ENCODE assay signal across 23 mouse cellular contexts in the genomic region with DNA sequence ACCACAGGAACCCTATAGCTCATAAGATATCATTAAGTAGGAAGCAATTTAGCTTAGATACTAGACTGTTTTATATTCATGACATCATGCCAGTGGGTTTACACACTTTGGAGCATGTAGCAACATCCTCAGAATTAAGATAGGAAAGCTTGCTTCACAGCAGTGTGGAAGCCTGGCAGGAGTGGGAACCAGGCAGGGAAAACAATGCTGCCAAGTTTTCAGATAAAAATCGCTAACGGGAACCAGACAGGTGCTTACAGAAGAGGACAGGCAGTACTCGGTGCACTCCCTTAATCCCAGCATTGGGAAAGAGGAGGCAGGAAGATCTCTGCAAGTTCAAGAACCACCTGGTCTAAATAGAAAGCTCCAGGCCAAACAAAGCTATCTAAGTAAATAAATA. TPM values are rescaled to one million over a fixed set of nuclear protein-coding genes. Genes with fewer than 3 reads are reported as not detected.
DNase-seq lines count a peak whose midpoint lies in the region; ATAC-seq and TF ChIP-seq lines count a peak whose summit lies in the region.
"Had no signal": no experiment of that assay in that cellular context is flagged by ENCODE, and none has a peak within 500 bp of the region (broad histone marks: within the 10 kb centered on the region; RNA-seq: fewer than 3 reads in every experiment).

No protein-coding gene starts in this region.

- no peak overlapping the region for H3K9ac ChIP-seq in heart, adult 2 months (ENCODE audit: low read depth, low read length)
- H3K9ac ChIP-seq in limb, embryonic 11.5 days (ENCODE audit: low read length) = no peak overlapping the region

- H3K9me3 ChIP-seq in limb, embryonic 11.5 days (ENCODE audit: control insufficient read depth, low read length) = no peaks in the 10 kb centered on the region
- H3K9me3 ChIP-seq in limb, embryonic 10.5 days (replicated peaks) = no peaks in the 10 kb centered on the region
- H3K9me3 ChIP-seq: G1E had no signal

- H3K4me3 ChIP-seq in heart, adult 2 months = no peak overlapping the region
- no peak overlapping the region for H3K4me3 ChIP-seq in limb, embryonic 11.5 days (ENCODE audit: low read depth, low read length)
- no peak overlapping the region for H3K4me3 ChIP-seq in limb, embryonic 10.5 days
- no peak overlapping the region for H3K4me3 ChIP-seq in lung, adult 2 months (replicated peaks; ENCODE audit: extremely low read depth, low read depth, low read length)

- no peaks in the 10 kb centered on the region for H3K79me2 ChIP-seq in heart, adult 2 months (replicated peaks; ENCODE audit: control insufficient read depth, insufficient read depth, low read length)

- no peak overlapping the region for H3K27ac ChIP-seq in heart, adult 2 months
- no peak overlapping the region for H3K27ac ChIP-seq in limb, embryonic 11.5 days (replicated peaks; ENCODE audit: low read depth, low read length)
- no peak overlapping the region for H3K27ac ChIP-seq in limb, embryonic 10.5 days

- H3K36me3 ChIP-seq in heart, adult 2 months (ENCODE audit: control insufficient read depth, insufficient read depth, low read length) = no peaks in the 10 kb centered on the region
- H3K36me3 ChIP-seq in limb, embryonic 11.5 days (ENCODE audit: control insufficient read depth, insufficient read depth, low read length) = no peaks in the 10 kb centered on the region
- no peaks in the 10 kb centered on the region for H3K36me3 ChIP-seq in limb, embryonic 10.5 days
- H3K36me3 ChIP-seq: G1E had no signal

- DNase-seq in heart, adult 11 months = peak; percentile 56
- DNase-seq in heart, adult 2 months = no peak
- DNase-seq in limb, embryonic 11.5 days (ENCODE audit: low spot score) = peak; percentile 12
- no peak for DNase-seq in limb, embryonic 10.5 days (ENCODE audit: low spot score)
- DNase-seq in fat pad, adult 2 months (ENCODE audit: extremely low read depth, low read depth, low spot score) = peak; percentile 98
- peak; percentile 86 for DNase-seq in gonadal fat pad, adult 2 months (ENCODE audit: low read depth)
- no peak for DNase-seq in lung, adult 2 months
- no peak for DNase-seq in yolk sac, embryonic 10.5 days (ENCODE audit: low spot score)
- DNase-seq: adrenal gland, adult 2 months; adrenal gland, adult 8-10 months; adrenal gland, postnatal 10 days; adrenal gland, postnatal 14 days; adrenal gland, postnatal 25 days; adrenal gland, postnatal 36 days; B cell, adult 2 months; cerebellum, adult 11 months; cerebellum, adult 11-12 months had no signal

- no peak overlapping the region for H3K4me2 ChIP-seq in limb, embryonic 11.5 days (ENCODE audit: low read depth, severe bottlenecking)

- H3K27me3 ChIP-seq in heart, adult 2 months (ENCODE audit: control insufficient read depth, insufficient read depth, low read length) = no peaks in the 10 kb centered on the region
- H3K27me3 ChIP-seq in limb, embryonic 11.5 days (ENCODE audit: control insufficient read depth, insufficient read depth, low read length) = no peaks in the 10 kb centered on the region
- no peaks in the 10 kb centered on the region for H3K27me3 ChIP-seq in limb, embryonic 10.5 days (ENCODE audit: low read depth, poor library complexity, severe bottlenecking)
- H3K27me3 ChIP-seq: CH12.LX, Patski had no signal

- TF ChIP-seq CTCF in heart, adult 2 months (IDR thresholded peaks at IDR 0.05) = no peak
- no peak for TF ChIP-seq CTCF in lung, adult 2 months (IDR thresholded peaks at IDR 0.05; ENCODE audit: insufficient read depth, low read length)

- ATAC-seq in limb, embryonic 11.5 days (ENCODE audit: insufficient number of reproducible peaks, low FRiP score, low TSS enrichment, low read depth) = no peak
- ATAC-seq: activated CD4-positive, CD25-positive, alpha-beta regulatory T cell, adult 4 months; CD4-positive, CD25-positive, alpha-beta regulatory T cell, adult 4 months; Patski had no signal

- no peaks in the 10 kb centered on the region for H3K4me1 ChIP-seq in heart, adult 2 months (ENCODE audit: control insufficient read depth, insufficient read depth, low read length)
- no peaks in the 10 kb centered on the region for H3K4me1 ChIP-seq in limb, embryonic 11.5 days (ENCODE audit: control insufficient read depth, insufficient read depth, low read length)
- no peaks in the 10 kb centered on the region for H3K4me1 ChIP-seq in limb, embryonic 10.5 days
- H3K4me1 ChIP-seq in lung, adult 2 months (ENCODE audit: control insufficient read depth, insufficient read depth, low read length) = no peaks in the 10 kb centered on the region

- no peak for TF ChIP-seq EP300 in heart, adult 2 months (IDR thresholded peaks at IDR 0.05; ENCODE audit: insufficient read depth, low read depth, low read length)

- WGBS in heart, adult 2 months = 45% methylated on average over 3 of the region's 3 CpGs
- 83% methylated on average over 3 of the region's 3 CpGs for WGBS in limb, embryonic 11.5 days
- 81% methylated on average over 3 of the region's 3 CpGs for WGBS in limb, embryonic 10.5 days
- 49% methylated on average over 3 of the region's 3 CpGs for WGBS in lung, adult 2 months

- no peak for TF ChIP-seq POLR2A in heart, adult 2 months (IDR thresholded peaks at IDR 0.05; ENCODE audit: insufficient read depth, low read depth, low read length)
- TF ChIP-seq POLR2A in lung, adult 2 months (IDR thresholded peaks at IDR 0.05; ENCODE audit: borderline replicate concordance, extremely low read depth, low read depth, low read length) = no peak

- intact Hi-C loops in heart, adult 2 months (cut with DNase I) = no loop called here

RNA-seq across cellular contexts. Expression of a gene that starts 1.3 kb away (rescaled TPM):
- total RNA-seq in heart, adult 2 months (2021) = not detected
- polyA plus RNA-seq in heart, adult 2 months (2012; rRNA removed) = not detected in 2 replicates
- polyA plus RNA-seq in limb, embryonic 11.5 days (2014; fragmentation: Nextera tagmentation; extraction: Ambion mirVana) = 0.28 and 0.84 TPM in 2 replicates
- polyA plus RNA-seq in limb, embryonic 10.5 days (2016; fragmentation: Nextera tagmentation; extraction: Ambion mirVana) = 0.61 and 0.80 TPM in 2 replicates
- polyA plus RNA-seq in gonadal fat pad, adult 2 months (2012; rRNA removed) = 0.20 TPM in 1 of 2 replicates, not detected in the other
- polyA plus RNA-seq in lung, adult 2 months (2012; rRNA removed) = not detected in 2 replicates
- total RNA-seq: adrenal gland, postnatal 25 days; CH12.LX; G1E; MEL had no signal
- polyA plus RNA-seq: activated CD4-positive, CD25-positive, alpha-beta regulatory T cell, adult 4 months; adrenal gland, adult 2 months; G1E had no signal

RNA-seq across cellular contexts. Expression of a gene that starts 57.7 kb away (rescaled TPM):
- total RNA-seq in heart, adult 2 months (2021) = 10 to 100 TPM; 38.0 to 45.4 TPM
- polyA plus RNA-seq in heart, adult 2 months (2012; rRNA removed) = 14.4 and 39.8 TPM in 2 replicates
- polyA plus RNA-seq in limb, embryonic 11.5 days (2014; fragmentation: Nextera tagmentation; extraction: Ambion mirVana) = 18.7 and 19.8 TPM in 2 replicates
- polyA plus RNA-seq in limb, embryonic 10.5 days (2016; fragmentation: Nextera tagmentation; extraction: Ambion mirVana) = 20.0 and 23.0 TPM in 2 replicates
- 7.1 and 9.4 TPM in 2 replicates for polyA plus RNA-seq in gonadal fat pad, adult 2 months (2012; rRNA removed)
- polyA plus RNA-seq in lung, adult 2 months (2012; rRNA removed) = 5.2 and 11.0 TPM in 2 replicates

Comparison
In these comparisons a context has a peak if more than half of its experiments do, and no peak if none do; other contexts are left out.
1. DNase-seq: peak in heart, adult 11 months (single experiment), limb, embryonic 11.5 days (single experiment), fat pad, adult 2 months (single experiment) and gonadal fat pad, adult 2 months (single experiment); none in heart, adult 2 months (0 of 2), limb, embryonic 10.5 days (single experiment), lung, adult 2 months (single experiment) and yolk sac, embryonic 10.5 days (single experiment).